Mouse (Mus musculus): Measurements from ENCODE around the gene Tns1.

DNA sequence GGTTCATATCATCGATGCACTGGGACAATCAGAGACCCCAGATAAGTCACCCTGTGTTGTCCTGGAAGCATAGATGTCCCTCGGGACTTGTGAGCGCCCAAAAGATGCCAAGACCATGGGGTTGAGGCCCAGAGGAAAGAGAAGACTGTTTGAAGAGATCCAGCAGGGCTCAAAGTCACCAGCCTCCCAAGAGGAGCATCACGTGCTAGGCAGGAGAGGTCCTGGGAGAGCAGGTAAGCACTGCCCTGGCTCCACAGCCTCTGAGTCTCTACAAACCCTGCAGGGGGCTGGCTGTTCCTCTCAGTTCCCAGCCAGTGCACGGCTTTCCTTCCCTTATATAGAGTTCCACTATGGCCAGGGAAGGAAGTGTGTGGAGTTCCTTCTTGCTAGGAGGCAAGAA is 101.7 kb downstream of the Tns1 start:
- TF ChIP-seq POLR2A (IDR thresholded peaks at IDR 0.05; ENCODE audit: low read depth, low read length) (no peak), CTCF (conservative IDR thresholded peaks at IDR 0.05; ENCODE audit: insufficient read depth, insufficient read length, low read depth, low read length) (no peak)
